Mouse (Mus musculus): ENCODE measurements at regions not wholly inside any gene's neighbourhood (a gene's known extent, or its start where the extent isn't known, plus 50 kb on each side); places are given as distances from the start of the nearest gene placed in this dataset.
A peak's percentile ranks its signal among the peaks of the same experiment; 100 is the strongest.

DNA sequence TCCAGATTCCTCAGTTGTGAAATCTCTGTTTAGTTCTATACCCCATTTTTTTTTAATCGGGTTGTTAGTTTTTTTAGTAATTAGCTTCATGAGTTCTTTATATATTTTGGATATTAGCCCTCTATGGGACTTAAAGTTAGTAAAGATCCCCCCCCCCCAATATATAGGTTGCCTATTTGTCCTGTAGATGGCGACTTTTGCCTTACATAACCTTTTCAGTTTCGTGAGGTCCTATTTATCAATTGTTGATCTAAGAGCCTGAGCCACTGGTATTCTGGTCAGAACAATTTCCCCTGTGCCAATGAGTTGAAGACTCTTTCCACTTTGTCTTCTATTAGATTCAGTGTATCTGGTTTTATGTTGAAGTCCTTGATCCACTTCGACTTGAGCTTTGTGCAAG is 80.0 kb upstream of the Hpgds start:
- H3K27me3 ChIP-seq (ENCODE audit: control insufficient read depth, insufficient read depth, low read length): no peaks in the 10 kb centered on the region
- WGBS: 66% methylated on average over 4 of the region's 4 CpGs
- no peaks in the 10 kb centered on the region for H3K4me1 ChIP-seq (ENCODE audit: control insufficient read depth, insufficient read depth, low read length)
- DNase-seq (ENCODE audit: low spot score) (no peak), ATAC-seq (replicated peaks; ENCODE audit: insufficient number of reproducible peaks, low FRiP score, low TSS enrichment, low read depth) (no peak)
- no peak overlapping the region for H3K4me2 ChIP-seq (ENCODE audit: low read depth, low read length)
- H3K36me3 ChIP-seq (replicated peaks; ENCODE audit: control insufficient read depth, insufficient read depth, low read depth, low read length): no peaks in the 10 kb centered on the region
- no peaks in the 10 kb centered on the region for H3K9me3 ChIP-seq (replicated peaks; ENCODE audit: control insufficient read depth, low read length)
- no peak overlapping the region for H3K27ac ChIP-seq (replicated peaks; ENCODE audit: low read depth, low read length)
- no peak overlapping the region for H3K4me3 ChIP-seq (ENCODE audit: low read depth, low read length)
- no peak overlapping the region for H3K9ac ChIP-seq (replicated peaks; ENCODE audit: low read length)

GRCm38 (mm10) chr6:65262572-65262971 is 117.9 kb upstream of the Hpgds start:
- Histone ChIP-seq H3K4me1 (ENCODE audit: control insufficient read depth, insufficient read depth, low read length) (no peaks in the 10 kb centered on the region), H3K36me3 (replicated peaks; ENCODE audit: control insufficient read depth, insufficient read depth, low read depth, low read length) (no peaks in the 10 kb centered on the region), H3K27ac (replicated peaks; ENCODE audit: low read depth, low read length) (no peak overlapping the region), H3K27me3 (ENCODE audit: control insufficient read depth, insufficient read depth, low read length) (no peaks in the 10 kb centered on the region), H3K9me3 (replicated peaks; ENCODE audit: control insufficient read depth, low read length) (no peaks in the 10 kb centered on the region), H3K4me3 (ENCODE audit: low read depth, low read length) (no peak overlapping the region), H3K4me2 (ENCODE audit: low read depth, low read length) (no peak overlapping the region), H3K9ac (replicated peaks; ENCODE audit: low read length) (no peak overlapping the region)
- 62% methylated on average over 1 of the region's 1 CpGs for WGBS
- DNase-seq (ENCODE audit: low spot score) (no peak), ATAC-seq (replicated peaks; ENCODE audit: insufficient number of reproducible peaks, low FRiP score, low TSS enrichment, low read depth) (no peak)

GRCm38 (mm10) chr6:65270723-65271122 is 110.2 kb upstream of the C130060K24Rik start:
- no peak for DNase-seq (ENCODE audit: low spot score)
- no peak for ATAC-seq (replicated peaks; ENCODE audit: insufficient number of reproducible peaks, low FRiP score, low TSS enrichment, low read depth)
- Histone ChIP-seq H3K4me2 (ENCODE audit: low read depth, low read length) (no peak overlapping the region), H3K4me1 (ENCODE audit: control insufficient read depth, insufficient read depth, low read length) (no peaks in the 10 kb centered on the region), H3K27me3 (ENCODE audit: control insufficient read depth, insufficient read depth, low read length) (no peaks in the 10 kb centered on the region), H3K4me3 (ENCODE audit: low read depth, low read length) (no peak overlapping the region), H3K9ac (replicated peaks; ENCODE audit: low read length) (no peak overlapping the region), H3K27ac (replicated peaks; ENCODE audit: low read depth, low read length) (no peak overlapping the region), H3K9me3 (replicated peaks; ENCODE audit: control insufficient read depth, low read length) (no peaks in the 10 kb centered on the region), H3K36me3 (replicated peaks; ENCODE audit: control insufficient read depth, insufficient read depth, low read depth, low read length) (no peaks in the 10 kb centered on the region)
- WGBS: 90% methylated on average over 1 of the region's 1 CpGs

- Histone ChIP-seq H3K36me3 (replicated peaks; ENCODE audit: control insufficient read depth, insufficient read depth, low read depth, low read length) (no peaks in the 10 kb centered on the region), H3K27me3 (ENCODE audit: control insufficient read depth, insufficient read depth, low read length) (no peaks in the 10 kb centered on the region), H3K4me1 (ENCODE audit: control insufficient read depth, insufficient read depth, low read length) (no peaks in the 10 kb centered on the region), H3K27ac (replicated peaks; ENCODE audit: low read depth, low read length) (no peak overlapping the region), H3K9ac (replicated peaks; ENCODE audit: low read length) (no peak overlapping the region), H3K4me2 (ENCODE audit: low read depth, low read length) (no peak overlapping the region), H3K9me3 (replicated peaks; ENCODE audit: control insufficient read depth, low read length) (no peaks in the 10 kb centered on the region), H3K4me3 (ENCODE audit: low read depth, low read length) (no peak overlapping the region)
- 42% methylated on average over 1 of the region's 1 CpGs for WGBS
- DNase-seq (ENCODE audit: low spot score): no peak
- no peak for ATAC-seq (replicated peaks; ENCODE audit: insufficient number of reproducible peaks, low FRiP score, low TSS enrichment, low read depth)
Measured at GRCm38 (mm10) chr6:65310176-65310575, 70.7 kb upstream of the C130060K24Rik start.

DNA sequence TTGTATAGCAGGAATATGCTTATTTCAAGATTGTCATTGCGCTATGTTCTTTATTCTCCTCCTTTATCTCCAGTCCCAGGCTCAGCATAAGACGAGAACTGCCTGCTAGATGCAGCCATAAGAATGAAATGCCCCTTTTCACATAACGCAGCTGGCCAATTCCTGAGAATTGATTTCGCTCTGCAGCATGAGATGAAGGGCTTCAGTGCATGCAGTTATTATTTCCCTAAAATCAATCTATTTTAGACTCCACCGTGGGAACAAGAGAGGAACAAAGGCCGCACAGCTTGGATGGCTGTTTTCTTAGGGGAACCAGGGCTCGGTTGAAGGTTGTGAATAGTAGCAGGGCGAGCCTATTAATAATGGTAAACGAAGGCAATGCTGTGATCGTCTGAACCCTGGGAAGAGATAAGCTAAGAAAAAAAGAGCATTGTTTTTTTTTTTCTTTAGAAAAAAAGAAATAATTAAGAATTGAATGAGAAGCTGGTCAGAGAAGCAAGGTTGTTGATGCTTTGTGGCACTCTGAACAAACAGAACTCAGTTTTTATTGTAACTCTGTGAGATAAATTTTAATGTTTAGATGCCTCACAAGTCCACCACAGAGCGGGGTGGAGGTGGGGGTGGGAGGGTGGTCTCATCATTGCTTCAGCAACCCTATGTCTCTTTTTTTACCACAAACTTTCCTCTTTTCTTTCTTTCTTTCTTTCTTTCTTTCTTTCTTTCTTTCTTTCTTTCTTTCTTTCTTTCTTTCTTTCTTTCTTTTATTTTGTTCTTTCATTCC is 69.9 kb upstream of the C130060K24Rik start:
- Histone ChIP-seq H3K4me2 (ENCODE audit: low read depth, low read length) (no peak overlapping the region), H3K27me3 (ENCODE audit: control insufficient read depth, insufficient read depth, low read length) (no peaks in the 10 kb centered on the region), H3K4me1 (ENCODE audit: control insufficient read depth, insufficient read depth, low read length) (no peaks in the 10 kb centered on the region), H3K27ac (replicated peaks; ENCODE audit: low read depth, low read length) (no peak overlapping the region), H3K9me3 (replicated peaks; ENCODE audit: control insufficient read depth, low read length) (no peaks in the 10 kb centered on the region), H3K4me3 (ENCODE audit: low read depth, low read length) (no peak overlapping the region), H3K36me3 (replicated peaks; ENCODE audit: control insufficient read depth, insufficient read depth, low read depth, low read length) (no peaks in the 10 kb centered on the region), H3K9ac (replicated peaks; ENCODE audit: low read length) (no peak overlapping the region)
- peak; percentile 9 for DNase-seq (ENCODE audit: low spot score)
- ATAC-seq (replicated peaks; ENCODE audit: insufficient number of reproducible peaks, low FRiP score, low TSS enrichment, low read depth): 0 out of 2 replicates have a peak, but pooled peaks have one; percentile 34
- 68% methylated on average over 11 of the region's 11 CpGs for WGBS

GRCm38 (mm10) chr6:65311778-65312177 is 69.1 kb upstream of the C130060K24Rik start:
- Histone ChIP-seq H3K27ac (replicated peaks; ENCODE audit: low read depth, low read length) (no peak overlapping the region), H3K27me3 (ENCODE audit: control insufficient read depth, insufficient read depth, low read length) (no peaks in the 10 kb centered on the region), H3K4me1 (ENCODE audit: control insufficient read depth, insufficient read depth, low read length) (no peaks in the 10 kb centered on the region), H3K36me3 (replicated peaks; ENCODE audit: control insufficient read depth, insufficient read depth, low read depth, low read length) (no peaks in the 10 kb centered on the region), H3K4me3 (ENCODE audit: low read depth, low read length) (no peak overlapping the region), H3K9me3 (replicated peaks; ENCODE audit: control insufficient read depth, low read length) (no peaks in the 10 kb centered on the region), H3K9ac (replicated peaks; ENCODE audit: low read length) (no peak overlapping the region), H3K4me2 (ENCODE audit: low read depth, low read length) (no peak overlapping the region)
- no peak for DNase-seq (ENCODE audit: low spot score)
- ATAC-seq (replicated peaks; ENCODE audit: insufficient number of reproducible peaks, low FRiP score, low TSS enrichment, low read depth): no peak

Measured in embryonic facial prominence, embryonic 11.5 days (tissue).